Mouse (Mus musculus) retina, adult 2 months (tissue): ENCODE results near the gene Ltf.

ENCODE experiments used
- DNase-seq: peaks from one replicate; pipeline ENCODE4 v3.0.0-alpha.2; 2012; ENCODE audit warnings: low read depth, low spot score

Ltf gene

GRCm38 (mm10) chr9:111019022-111019421, at the start of gene Ltf:
Gene Ltf, plus strand, starts transcription at chr9:111019271.
- no peak for DNase-seq

- no peak for DNase-seq
Measured at GRCm38 (mm10) chr9:110979411-110979810, 39.7 kb upstream of the Ltf start.

GRCm38 (mm10) chr9:110982351-110982750, 36.7 kb upstream of the Ltf start:
- DNase-seq = no peak

GRCm38 (mm10) chr9:110984096-110984495, 35.0 kb upstream of the Ltf start:
- DNase-seq = no peak

- no peak for DNase-seq
Measured at GRCm38 (mm10) chr9:110985541-110985940, 33.5 kb upstream of the Ltf start.

- DNase-seq = no peak
Measured at GRCm38 (mm10) chr9:110985951-110986350, 33.1 kb upstream of the Ltf start.

GRCm38 (mm10) chr9:110987331-110987730, 31.7 kb upstream of the Ltf start:
- DNase-seq = no peak

- DNase-seq = no peak
Measured at GRCm38 (mm10) chr9:110988078-110988477, 31.0 kb upstream of the Ltf start.

GRCm38 (mm10) chr9:110989141-110989540, 29.9 kb upstream of the Ltf start:
- DNase-seq = no peak

GRCm38 (mm10) chr9:110989543-110989942, 29.5 kb upstream of the Ltf start:
- DNase-seq = no peak

GRCm38 (mm10) chr9:110990204-110990603, 28.9 kb upstream of the Ltf start, which contains the start of gene Rtp3:
Gene Rtp3, minus strand, starts transcription at chr9:110990583.
- DNase-seq = no peak

GRCm38 (mm10) chr9:110993281-110993709, 25.8 kb upstream of the Ltf start:
- no peak for DNase-seq

- DNase-seq = peak; percentile 73
Measured at GRCm38 (mm10) chr9:110994716-110995172, 24.3 kb upstream of the Ltf start.

GRCm38 (mm10) chr9:110997245-110997644, 21.8 kb upstream of the Ltf start:
- DNase-seq = peak; percentile 61

- no peak for DNase-seq
Measured at GRCm38 (mm10) chr9:110999056-110999455, 20.0 kb upstream of the Ltf start.

GRCm38 (mm10) chr9:110999856-111000255, 19.2 kb upstream of the Ltf start:
- DNase-seq = no peak

GRCm38 (mm10) chr9:111001621-111002020, 17.4 kb upstream of the Ltf start:
- DNase-seq = no peak

GRCm38 (mm10) chr9:111003279-111003678, 15.8 kb upstream of the Ltf start:
- DNase-seq = no peak

- DNase-seq = no peak
Measured at GRCm38 (mm10) chr9:111006544-111006943, 12.5 kb upstream of the Ltf start.

- DNase-seq = no peak
Measured at GRCm38 (mm10) chr9:111009763-111010162, 9.3 kb upstream of the Ltf start.

- DNase-seq = no peak
Measured at GRCm38 (mm10) chr9:111011550-111011949, 7.5 kb upstream of the Ltf start.

GRCm38 (mm10) chr9:111012041-111012440, 7.0 kb upstream of the Ltf start:
- DNase-seq = no peak

GRCm38 (mm10) chr9:111015658-111016057, 3.4 kb upstream of the Ltf start:
- no peak for DNase-seq

- DNase-seq = no peak
Measured at GRCm38 (mm10) chr9:111026791-111027190, 7.7 kb downstream of the Ltf start.
